Mouse (Mus musculus) liver, embryonic 13.5 days (tissue): ENCODE measurements around the gene Dcp1a. TPM values are rescaled to one million over a fixed set of nuclear protein-coding genes. Genes with fewer than 3 reads are reported as not detected.

Experiments used
- ATAC-seq: fragments of 200-750 bp; cut with Nextera tagmentation; 2 replicates; pipeline ENCODE4 v1.8.0; 2017; ENCODE audit warnings: low read depth, mild to moderate bottlenecking, moderate number of reproducible peaks, moderate library complexity
- DNase-seq: peaks from one replicate; pipeline ENCODE4 v3.0.0; 2022
- H3K27ac ChIP-seq: fragments of 300-500 bp; sonication (generic); 2 replicates; pipeline ENCODE4 v1.5.1; 2015; ENCODE audit warnings: moderate library complexity, mild to moderate bottlenecking, inconsistent platforms
- H3K27me3 ChIP-seq: fragments of 300-500 bp; sonication (generic); 2 replicates; pipeline ENCODE4 v1.6.1; 2015; ENCODE audit warnings: mild to moderate bottlenecking, inconsistent platforms
- H3K36me3 ChIP-seq: fragments of 300-500 bp; sonication (generic); 2 replicates; pipeline ENCODE4 v1.6.1; 2015; ENCODE audit warnings: mild to moderate bottlenecking, inconsistent platforms
- H3K4me1 ChIP-seq: fragments of 300-500 bp; sonication (generic); replicated peaks from 2 replicates; pipeline ENCODE4 v1.6.1; 2015; ENCODE audit warnings: inconsistent platforms
- H3K4me2 ChIP-seq: fragments of 300-500 bp; sonication (generic); 2 replicates; pipeline ENCODE4 v1.6.1; 2015; ENCODE audit warnings: inconsistent platforms, mild to moderate bottlenecking, moderate library complexity
- H3K4me3 ChIP-seq: fragments of 300-500 bp; sonication (generic); replicated peaks from 2 replicates; pipeline ENCODE4 v1.5.1; 2015; ENCODE audit warnings: mild to moderate bottlenecking, inconsistent platforms
- H3K9ac ChIP-seq: fragments of 300-500 bp; sonication (generic); 2 replicates; pipeline ENCODE4 v1.6.1; 2015; ENCODE audit warnings: mild to moderate bottlenecking, inconsistent platforms
- H3K9me3 ChIP-seq: fragments of 300-500 bp; sonication (generic); replicated peaks from 2 replicates; pipeline ENCODE4 v1.6.1; 2016; ENCODE audit warnings: inconsistent platforms
- WGBS: fragments of 180-500 bp; shearing (Covaris S2); methylation state at CpG from one replicate; pipeline ENCODE4 v1.1.7; 2015; ENCODE audit not compliant: insufficient replicate concordance; 5-methylcytosine and 5-hydroxymethylcytosine counted together
- polyA plus RNA-seq: library from polyadenylated mRNA; unstranded; fragments of >200 nt; fragmentation: Nextera tagmentation; extraction: Ambion mirVana; gene quantifications from 2 replicates; pipeline ENCODE4 v1.2.1, GENCODE M21; 2015

The Dcp1a gene
- 8.5 and 10.6 TPM in 2 replicates for polyA plus RNA-seq

GRCm38 (mm10) chr14:30479361-30479948 is at the start of gene Dcp1a:
Gene Dcp1a (plus strand): TSS chr14:30479535.
- peaks cover 17% of the 10 kb centered on the region for H3K4me1 ChIP-seq
- peak within 1 kb of the TSS; percentile 89 for H3K4me2 ChIP-seq
- H3K27me3 ChIP-seq, result no peaks in the 10 kb centered on the region
- WGBS, result under 1% methylated on average over 39 of the region's 39 CpGs
- peak; percentile 93 for DNase-seq
- peak within 1 kb of the TSS; percentile 83 for H3K27ac ChIP-seq
- H3K36me3 ChIP-seq, result peaks cover 25% of the 10 kb centered on the region
- H3K9me3 ChIP-seq, result no peaks in the 10 kb centered on the region
- peak within 1 kb of the TSS; percentile 92 for H3K9ac ChIP-seq
- ATAC-seq, result peak; percentile 99
- peak within 1 kb of the TSS; percentile 93 for H3K4me3 ChIP-seq

- H3K27me3 ChIP-seq, result no peaks in the 10 kb centered on the region
- ATAC-seq (no peak), DNase-seq (peak; percentile 11)
- 48% methylated on average over 9 of the region's 9 CpGs for WGBS
- H3K27ac ChIP-seq, result no peak overlapping the region
- no peaks in the 10 kb centered on the region for H3K9me3 ChIP-seq
- H3K9ac ChIP-seq, result no peak overlapping the region
- no peak overlapping the region for H3K4me3 ChIP-seq
- H3K36me3 ChIP-seq, result no peaks in the 10 kb centered on the region
- H3K4me1 ChIP-seq, result peaks cover 10% of the 10 kb centered on the region
- H3K4me2 ChIP-seq, result peak overlapping the region; percentile 11; the same call in 1 of the 2 replicates
Measured at GRCm38 (mm10) chr14:30429606-30430005, 49.7 kb upstream of the Dcp1a start.

DNA sequence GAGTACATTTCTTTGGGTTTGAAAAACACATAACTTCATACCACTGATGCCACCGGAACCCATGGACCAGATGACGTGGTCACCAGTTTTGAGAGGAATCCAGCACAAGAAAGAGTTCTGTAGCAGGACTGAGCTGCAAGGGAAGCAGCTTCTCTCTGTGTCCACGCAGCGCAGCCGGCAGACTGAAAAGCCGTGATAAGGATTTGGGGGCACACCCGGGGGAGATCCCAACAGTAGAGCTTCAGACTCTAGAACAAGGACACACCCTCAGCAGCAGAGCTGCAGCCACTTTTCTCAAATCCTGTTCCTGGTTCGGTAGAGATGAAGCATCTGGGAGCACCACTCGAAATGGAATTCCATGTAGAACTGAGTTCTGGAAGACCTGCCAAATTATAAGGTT is 49.3 kb upstream of the Dcp1a start:
- ATAC-seq (no peak), DNase-seq (no peak)
- Histone ChIP-seq H3K27ac (no peak overlapping the region), H3K4me2 (no peak overlapping the region; the same call in 1 of the 2 replicates), H3K4me1 (peaks cover 10% of the 10 kb centered on the region), H3K36me3 (no peaks in the 10 kb centered on the region), H3K9ac (no peak overlapping the region), H3K27me3 (no peaks in the 10 kb centered on the region), H3K9me3 (no peaks in the 10 kb centered on the region), H3K4me3 (no peak overlapping the region)
- 59% methylated on average over 9 of the region's 9 CpGs for WGBS

DNA sequence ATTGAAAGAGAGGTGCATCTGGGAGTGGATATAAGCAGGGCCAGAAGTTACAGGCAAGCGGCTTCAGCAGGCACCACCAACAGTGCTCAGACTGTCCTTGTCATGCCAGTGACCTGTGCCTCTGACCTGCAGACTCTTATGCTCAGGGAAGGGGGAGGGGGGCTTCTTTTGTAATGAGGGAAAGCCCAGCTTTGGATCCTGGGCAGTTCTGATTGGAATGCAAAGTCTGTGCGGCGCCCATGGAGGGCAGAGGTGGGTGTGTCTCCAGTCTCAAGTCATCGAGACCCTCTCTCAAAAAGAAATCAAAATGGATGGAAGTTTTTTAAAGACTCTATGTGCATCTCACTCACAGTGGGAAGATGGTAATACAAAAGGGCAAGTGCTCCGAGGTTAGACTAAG is 48.9 kb upstream of the Dcp1a start:
- ATAC-seq, result no peak
- DNase-seq, result no peak
- WGBS, result 69% methylated on average over 5 of the region's 5 CpGs
- Histone ChIP-seq H3K4me3 (no peak overlapping the region), H3K36me3 (no peaks in the 10 kb centered on the region), H3K27me3 (no peaks in the 10 kb centered on the region), H3K4me2 (no peak overlapping the region), H3K9me3 (no peaks in the 10 kb centered on the region), H3K4me1 (peaks cover 10% of the 10 kb centered on the region), H3K27ac (no peak overlapping the region), H3K9ac (no peak overlapping the region)

- no peak overlapping the region for H3K9ac ChIP-seq
Measured at GRCm38 (mm10) chr14:30435316-30435715, 44.0 kb upstream of the Dcp1a start.

DNA sequence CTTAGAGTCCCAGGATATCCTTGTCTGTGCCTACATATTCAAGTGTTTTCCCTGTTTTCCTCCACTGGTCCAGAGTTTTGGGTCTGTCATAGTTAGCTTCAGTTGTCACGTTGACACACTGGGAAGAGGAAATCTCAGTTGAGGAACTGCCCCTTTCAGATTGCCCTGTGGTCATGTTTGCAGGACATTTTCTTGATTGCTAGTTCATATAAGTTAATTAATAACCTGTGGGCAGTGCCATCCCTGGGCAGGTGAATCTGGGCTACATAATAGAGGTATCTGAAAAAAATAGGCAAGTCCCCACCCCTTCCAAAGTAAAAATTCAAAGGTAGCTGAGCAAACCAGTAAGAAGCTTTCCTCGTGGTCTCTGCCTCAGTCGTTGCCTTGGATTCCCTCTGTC is 39.4 kb upstream of the Dcp1a start:
- H3K9ac ChIP-seq, result no peak overlapping the region
- DNase-seq (no peak), ATAC-seq (no peak)
- H3K4me3 ChIP-seq, result no peak overlapping the region
- no peaks in the 10 kb centered on the region for H3K4me1 ChIP-seq
- no peak overlapping the region for H3K4me2 ChIP-seq
- no peaks in the 10 kb centered on the region for H3K27me3 ChIP-seq
- no peak overlapping the region for H3K27ac ChIP-seq
- WGBS, result 60% methylated on average over 3 of the region's 3 CpGs
- H3K9me3 ChIP-seq, result no peaks in the 10 kb centered on the region
- no peaks in the 10 kb centered on the region for H3K36me3 ChIP-seq

More at GRCm38 (mm10) chr14:30435316-30435715, 44.0 kb upstream of the Dcp1a start:
- no peak for DNase-seq
- Histone ChIP-seq H3K27ac (no peak overlapping the region), H3K4me1 (peaks cover 1% of the 10 kb centered on the region; the same call in 1 of the 2 replicates), H3K4me2 (no peak overlapping the region), H3K4me3 (no peak overlapping the region), H3K9me3 (no peaks in the 10 kb centered on the region), H3K27me3 (no peaks in the 10 kb centered on the region), H3K36me3 (no peaks in the 10 kb centered on the region)
- 57% methylated on average over 5 of the region's 5 CpGs for WGBS
- no peak for ATAC-seq

- no peak overlapping the region for H3K4me2 ChIP-seq
- no peaks in the 10 kb centered on the region for H3K9me3 ChIP-seq
- ATAC-seq (no peak), DNase-seq (no peak)
- H3K4me3 ChIP-seq, result no peak overlapping the region
- no peaks in the 10 kb centered on the region for H3K36me3 ChIP-seq
- H3K27me3 ChIP-seq, result 0 out of 2 replicates have a peak, but pooled peaks cover 3% of the 10 kb centered on the region
- H3K4me1 ChIP-seq, result no peaks in the 10 kb centered on the region
- no peak overlapping the region for H3K27ac ChIP-seq
- WGBS, result 30% methylated on average over 13 of the region's 13 CpGs
- no peak overlapping the region for H3K9ac ChIP-seq
Measured at GRCm38 (mm10) chr14:30455801-30456595, 23.3 kb upstream of the Dcp1a start.

DNA sequence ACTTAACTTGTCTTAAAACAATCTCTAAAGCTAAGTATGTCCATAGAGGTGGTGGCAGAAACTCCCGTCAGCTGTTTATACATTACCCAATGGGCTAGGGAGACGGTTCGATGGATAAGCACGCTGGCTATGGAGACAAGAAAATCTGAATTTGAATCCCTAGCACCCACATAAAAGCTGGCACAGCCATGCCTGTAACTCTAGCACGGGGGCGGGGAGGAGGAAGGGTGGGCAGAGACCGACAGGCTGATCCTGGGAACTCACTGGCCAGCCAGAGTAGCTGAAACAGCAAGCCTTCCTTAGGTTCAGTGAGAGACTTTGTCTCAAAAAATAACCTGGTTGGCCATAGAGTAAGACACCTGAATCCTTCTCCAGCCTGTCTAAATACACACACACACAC is 21.9 kb upstream of the Dcp1a start:
- no peak overlapping the region for H3K27ac ChIP-seq
- H3K27me3 ChIP-seq, result 0 out of 2 replicates have a peak, but pooled peaks cover 3% of the 10 kb centered on the region
- H3K4me3 ChIP-seq, result no peak overlapping the region
- WGBS, result 56% methylated on average over 7 of the region's 7 CpGs
- no peaks in the 10 kb centered on the region for H3K9me3 ChIP-seq
- DNase-seq (no peak), ATAC-seq (no peak)
- no peak overlapping the region for H3K4me2 ChIP-seq
- no peaks in the 10 kb centered on the region for H3K4me1 ChIP-seq
- no peaks in the 10 kb centered on the region for H3K36me3 ChIP-seq
- H3K9ac ChIP-seq, result no peak overlapping the region

DNA sequence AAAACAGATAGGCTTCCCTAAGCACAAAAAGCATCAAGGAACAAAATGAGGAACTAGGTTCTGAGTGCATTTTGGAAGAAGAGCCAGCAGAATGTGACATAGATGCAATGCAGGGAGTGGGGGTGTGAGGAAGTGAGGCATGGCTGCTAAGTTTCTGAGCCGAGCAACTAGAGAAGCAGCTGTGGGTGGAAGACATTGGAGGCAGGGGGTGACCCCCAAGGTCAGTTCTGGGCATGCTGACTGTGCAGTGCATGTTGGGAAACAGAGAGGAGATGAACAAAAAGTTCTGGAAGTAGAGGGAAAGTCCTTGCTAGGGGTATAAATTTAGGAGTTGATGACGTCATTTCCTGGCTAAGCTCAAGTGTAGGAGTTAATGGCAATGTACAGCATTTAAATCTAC is 21.4 kb upstream of the Dcp1a start:
- DNase-seq (no peak), ATAC-seq (no peak)
- H3K9me3 ChIP-seq, result no peaks in the 10 kb centered on the region
- 24% methylated on average over 2 of the region's 2 CpGs for WGBS
- H3K4me2 ChIP-seq, result no peak overlapping the region
- no peak overlapping the region for H3K27ac ChIP-seq
- H3K4me3 ChIP-seq, result no peak overlapping the region
- H3K36me3 ChIP-seq, result no peaks in the 10 kb centered on the region
- no peaks in the 10 kb centered on the region for H3K4me1 ChIP-seq
- no peak overlapping the region for H3K9ac ChIP-seq
- H3K27me3 ChIP-seq, result 0 out of 2 replicates have a peak, but pooled peaks cover 3% of the 10 kb centered on the region

DNA sequence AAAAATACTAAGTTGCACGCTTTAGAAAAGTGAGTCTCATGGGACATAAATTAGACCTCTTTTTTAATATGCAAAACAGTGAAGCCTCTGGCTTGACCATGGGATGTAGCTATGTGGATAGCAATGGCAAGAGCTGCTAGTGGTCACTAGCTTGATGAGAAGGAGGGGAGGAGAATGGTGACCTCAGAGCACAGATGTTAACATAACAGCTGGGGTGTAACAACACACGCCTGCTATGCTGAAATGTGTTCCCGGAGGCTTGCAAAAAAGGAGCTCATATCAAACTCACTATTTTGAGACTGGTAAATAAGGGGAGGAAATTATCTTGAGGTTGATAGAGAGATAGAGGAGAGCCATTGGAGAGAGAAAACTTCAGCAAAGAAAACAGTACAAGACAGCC is 20.5 kb upstream of the Dcp1a start:
- H3K27ac ChIP-seq, result no peak overlapping the region
- ATAC-seq, result no peak
- no peak overlapping the region for H3K4me3 ChIP-seq
- H3K4me2 ChIP-seq, result no peak overlapping the region
- 0 out of 2 replicates have a peak, but pooled peaks cover 3% of the 10 kb centered on the region for H3K27me3 ChIP-seq
- H3K4me1 ChIP-seq, result no peaks in the 10 kb centered on the region
- WGBS, result 63% methylated on average over 3 of the region's 3 CpGs
- H3K9ac ChIP-seq, result no peak overlapping the region
- no peaks in the 10 kb centered on the region for H3K9me3 ChIP-seq
- no peaks in the 10 kb centered on the region for H3K36me3 ChIP-seq
- DNase-seq, result no peak

- whole genome bisulfite sequencing, result 4% methylated on average over 14 of the region's 14 CpGs
- ATAC-seq, result no peak
- no peak overlapping the region; the same call in 1 of the 2 replicates for H3K4me2 ChIP-seq
- DNase-seq, result peak; percentile 36
- no peak overlapping the region for H3K9ac ChIP-seq
- no peaks in the 10 kb centered on the region for H3K36me3 ChIP-seq
- H3K9me3 ChIP-seq, result no peaks in the 10 kb centered on the region
- H3K27me3 ChIP-seq, result 0 out of 2 replicates have a peak, but pooled peaks cover 3% of the 10 kb centered on the region
- H3K27ac ChIP-seq, result no peak overlapping the region
- H3K4me1 ChIP-seq, result no peaks in the 10 kb centered on the region
- H3K4me3 ChIP-seq, result no peak overlapping the region
Measured at GRCm38 (mm10) chr14:30459891-30460523, 19.3 kb upstream of the Dcp1a start.
